Mouse (Mus musculus) liver (tissue): Measurements from ENCODE around the gene Nek7.
A peak's percentile ranks its signal among the peaks of the same experiment; 100 is the strongest.

Experiments used
- DNase-seq: peaks from one replicate; pipeline ENCODE4 v3.0.0-alpha.2; 2020; ENCODE audit warnings: mixed read lengths

The Nek7 gene

GRCm38 (mm10) chr1:138607862-138608261, 12.1 kb downstream of the Nek7 start:
- no peak for DNase-seq

GRCm38 (mm10) chr1:138606771-138607170, 13.2 kb downstream of the Nek7 start:
- DNase-seq, result no peak

GRCm38 (mm10) chr1:138604736-138605135, 15.2 kb downstream of the Nek7 start:
- no peak for DNase-seq

- no peak for DNase-seq
Measured at GRCm38 (mm10) chr1:138603974-138604373, 16.0 kb downstream of the Nek7 start.

GRCm38 (mm10) chr1:138598087-138598486, 21.9 kb downstream of the Nek7 start:
- DNase-seq, result no peak

- no peak for DNase-seq
Measured at GRCm38 (mm10) chr1:138596127-138596706, 23.7 kb downstream of the Nek7 start.

- DNase-seq, result no peak
Measured at GRCm38 (mm10) chr1:138594910-138595309, 25.0 kb downstream of the Nek7 start.

GRCm38 (mm10) chr1:138593922-138594321, 26.0 kb downstream of the Nek7 start:
- no peak for DNase-seq

GRCm38 (mm10) chr1:138592466-138592865, 27.5 kb downstream of the Nek7 start:
- DNase-seq, result no peak

- DNase-seq, result no peak
Measured at GRCm38 (mm10) chr1:138590451-138591022, 29.4 kb downstream of the Nek7 start.

GRCm38 (mm10) chr1:138589126-138589525, 30.8 kb downstream of the Nek7 start:
- no peak for DNase-seq

- no peak for DNase-seq
Measured at GRCm38 (mm10) chr1:138587812-138588211, 32.1 kb downstream of the Nek7 start.

GRCm38 (mm10) chr1:138586891-138587290, 33.0 kb downstream of the Nek7 start:
- no peak for DNase-seq

GRCm38 (mm10) chr1:138584423-138585013, 35.4 kb downstream of the Nek7 start:
- no peak for DNase-seq

GRCm38 (mm10) chr1:138582225-138582624, 37.7 kb downstream of the Nek7 start:
- DNase-seq, result no peak

- peak; percentile 73 for DNase-seq
Measured at GRCm38 (mm10) chr1:138579822-138580492, 40.0 kb downstream of the Nek7 start.

- no peak for DNase-seq
Measured at GRCm38 (mm10) chr1:138579207-138579606, 40.7 kb downstream of the Nek7 start.

- DNase-seq, result no peak
Measured at GRCm38 (mm10) chr1:138576803-138577202, 43.1 kb downstream of the Nek7 start.

GRCm38 (mm10) chr1:138576066-138576697, 43.8 kb downstream of the Nek7 start:
- DNase-seq, result no peak

- DNase-seq, result no peak
Measured at GRCm38 (mm10) chr1:138575629-138576028, 44.3 kb downstream of the Nek7 start.

GRCm38 (mm10) chr1:138571565-138572361, 48.2 kb downstream of the Nek7 start:
- no peak for DNase-seq

GRCm38 (mm10) chr1:138571038-138571441, 48.9 kb downstream of the Nek7 start:
- no peak for DNase-seq
